Mouse (Mus musculus) ES-Bruce4 (cell line): ENCODE data around the gene Gm15737.

Experiments used
- CTCF ChIP-seq: IDR thresholded peaks from one replicate; pipeline ENCODE4 v1.8.1; 2011; ENCODE audit warnings: low read depth, low read length
- EP300 ChIP-seq: IDR thresholded peaks from 2 replicates; pipeline ENCODE4 v1.6.1; 2011; ENCODE audit warnings: low read depth, low read length; ENCODE audit not compliant: insufficient read depth
- POLR2A ChIP-seq: IDR thresholded peaks from one replicate; pipeline ENCODE4 v1.8.1; 2011; ENCODE audit warnings: low read length; ENCODE audit not compliant: insufficient read depth

DNA sequence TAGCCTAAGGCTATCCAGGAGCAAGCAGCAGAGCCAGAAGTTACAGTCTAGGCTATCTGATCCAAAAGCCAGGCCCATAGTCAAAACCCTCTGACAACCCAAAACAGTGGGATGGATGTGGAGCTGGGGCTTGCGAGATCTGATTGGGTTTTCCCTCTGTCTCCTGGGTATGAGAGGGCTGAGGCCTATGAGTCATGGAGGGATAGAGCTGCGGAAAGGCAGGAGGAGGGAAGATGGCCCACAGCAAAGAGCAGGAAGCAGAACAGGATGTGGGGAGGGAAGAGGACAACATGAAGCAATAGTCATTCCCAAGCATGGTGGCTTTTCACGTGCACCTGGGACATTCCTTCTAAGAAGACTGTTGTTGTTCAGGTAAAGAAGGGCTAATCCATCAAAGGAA is 41.5 kb downstream of the Gm15737 start:
- TF ChIP-seq CTCF (no peak), POLR2A (no peak), EP300 (no peak)
